Mouse (Mus musculus) lung, embryonic 14.5 days (tissue): Measurements from ENCODE around the gene Dhx16. TPM values are rescaled to one million over a fixed set of nuclear protein-coding genes. Genes with fewer than 3 reads are reported as not detected.

Experiments
- ATAC-seq: fragments of 200-750 bp; cut with Nextera tagmentation; 2 replicates; pipeline ENCODE4 v1.8.0; 2017; ENCODE audit warnings: mild to moderate bottlenecking, moderate TSS enrichment, moderate library complexity; ENCODE audit not compliant: insufficient read depth
- DNase-seq: peaks from one replicate; pipeline ENCODE4 v3.0.0-alpha.2; 2015
- H3K27ac ChIP-seq: fragments of 300-500 bp; sonication (generic); 2 replicates; pipeline ENCODE4 v1.5.1; 2014; ENCODE audit warnings: low read depth, mild to moderate bottlenecking, moderate library complexity
- H3K27me3 ChIP-seq: fragments of 300-500 bp; sonication (generic); 2 replicates; pipeline ENCODE4 v1.6.1; 2014; ENCODE audit warnings: low read length, control low read depth; ENCODE audit not compliant: insufficient read depth
- H3K36me3 ChIP-seq: fragments of 300-500 bp; sonication (generic); 2 replicates; pipeline ENCODE4 v1.6.1; 2014; ENCODE audit warnings: control low read depth; ENCODE audit not compliant: insufficient read depth
- H3K4me1 ChIP-seq: fragments of 300-500 bp; sonication (generic); 2 replicates; pipeline ENCODE4 v1.6.1; 2014; ENCODE audit warnings: antibody characterized with exemption, control low read depth; ENCODE audit not compliant: insufficient read depth
- H3K4me2 ChIP-seq: fragments of 300-500 bp; sonication (generic); 2 replicates; pipeline ENCODE4 v1.6.1; 2014; ENCODE audit warnings: mild to moderate bottlenecking
- H3K4me3 ChIP-seq: fragments of 300-500 bp; sonication (generic); 2 replicates; pipeline ENCODE4 v1.5.1; 2014; ENCODE audit warnings: low read depth, low read length
- H3K9ac ChIP-seq: fragments of 300-500 bp; sonication (generic); 2 replicates; pipeline ENCODE4 v1.6.1; 2014
- H3K9me3 ChIP-seq: fragments of 300-500 bp; sonication (generic); 2 replicates; pipeline ENCODE4 v1.6.1; 2016; ENCODE audit warnings: low read depth, low read length, control low read depth
- CTCF ChIP-seq: IDR thresholded peaks from 2 replicates; pipeline ENCODE4 v1.5.1; 2016; ENCODE audit warnings: antibody characterized with exemption, low read depth
- WGBS: fragments of 180-500 bp; shearing (Covaris S2); extraction: QIAGEN DNeasy Blood & Tissue Kit; methylation state at CpG from one replicate; pipeline ENCODE4 v1.1.7; 2014; 5-methylcytosine and 5-hydroxymethylcytosine counted together
- polyA plus RNA-seq: library from polyadenylated mRNA; unstranded; fragments of >200 nt; fragmentation: Nextera tagmentation; extraction: Ambion mirVana; gene quantifications from 2 replicates; pipeline ENCODE4 v1.2.1, GENCODE M21; 2014

The Dhx16 gene
- polyA plus RNA-seq, 1 experiment from 2014 or later: 42.9 TPM

DNA sequence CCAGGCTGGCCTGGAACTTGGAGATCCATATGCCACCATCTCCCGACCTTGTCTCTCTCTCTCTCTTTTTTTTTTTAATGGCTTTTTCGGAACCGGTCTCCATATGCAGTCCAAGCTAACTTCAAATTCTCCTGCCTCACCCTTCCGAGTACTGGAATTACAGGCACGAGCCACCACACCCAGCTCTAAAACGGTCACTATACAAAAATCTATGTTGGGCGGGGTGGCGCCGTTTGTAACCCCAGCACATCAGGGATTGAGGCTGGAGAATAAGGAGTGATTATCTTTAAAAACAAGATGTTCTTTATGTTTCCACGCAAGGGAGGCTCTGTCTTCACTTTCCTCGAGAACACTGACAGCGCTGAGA, 18.8 kb upstream of the Dhx16 start:
- H3K36me3 ChIP-seq: peaks cover 37% of the 10 kb centered on the region
- no peaks in the 10 kb centered on the region for H3K27me3 ChIP-seq
- no peak for TF ChIP-seq CTCF
- peak overlapping the region; percentile 86 for H3K27ac ChIP-seq
- H3K9me3 ChIP-seq: no peaks in the 10 kb centered on the region
- no peak for DNase-seq
- no peak; the same call in 1 of the 2 replicates for ATAC-seq
- H3K4me1 ChIP-seq: 0 out of 2 replicates have a peak, but pooled peaks cover 7% of the 10 kb centered on the region
- 3% methylated on average over 12 of the region's 12 CpGs for WGBS
- H3K4me2 ChIP-seq: peak overlapping the region; percentile 67
- peak overlapping the region; percentile 66 for H3K4me3 ChIP-seq
- H3K9ac ChIP-seq: peak overlapping the region; percentile 68

DNA sequence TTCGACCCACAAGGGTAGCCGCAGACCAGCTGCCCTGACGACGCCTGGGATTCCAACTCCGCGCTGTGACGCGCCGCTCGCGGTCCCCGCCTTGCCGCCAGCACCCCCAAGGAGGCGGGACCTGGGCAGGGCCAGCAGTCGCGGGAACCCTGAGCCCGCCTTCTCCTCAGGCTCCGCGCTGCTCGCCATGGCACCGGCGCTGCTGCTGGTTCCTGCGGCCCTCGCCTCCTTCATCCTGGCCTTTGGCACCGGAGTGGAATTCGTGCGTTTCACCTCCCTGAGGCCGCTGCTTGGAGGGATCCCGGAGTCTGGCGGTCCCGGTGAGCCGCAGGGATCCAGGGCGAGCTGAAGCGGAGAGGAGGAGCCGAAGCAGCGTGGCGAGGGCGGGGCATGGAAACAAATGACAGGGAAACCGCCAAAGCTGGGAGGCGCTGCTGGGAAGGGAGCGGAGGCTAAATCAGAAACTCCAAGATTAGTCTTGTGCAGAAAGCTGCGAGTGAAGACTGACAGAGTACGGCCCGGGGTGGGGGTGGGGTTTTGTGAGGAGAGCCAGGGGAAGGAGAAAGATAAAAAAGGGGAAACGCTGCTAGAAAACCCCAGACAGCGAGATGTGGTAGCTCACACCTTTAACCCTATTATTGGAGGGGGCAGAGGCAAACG, 18.3 kb upstream of the Dhx16 start, which contains the start of gene Nrm:
TSS of gene Nrm (plus strand) at position 121 of the 660 bp plus-strand sequence.
- ATAC-seq (peak; percentile 92), DNase-seq (peak; percentile 96)
- H3K9me3 ChIP-seq: no peaks in the 10 kb centered on the region
- peak within 1 kb of the TSS; percentile 67 for H3K4me2 ChIP-seq
- H3K4me3 ChIP-seq: peak within 1 kb of the TSS; percentile 66
- peaks cover 33% of the 10 kb centered on the region for H3K36me3 ChIP-seq
- 0 out of 2 replicates have a peak, but pooled peaks cover 7% of the 10 kb centered on the region for H3K4me1 ChIP-seq
- H3K9ac ChIP-seq: peak within 1 kb of the TSS; percentile 68
- H3K27ac ChIP-seq: peak within 1 kb of the TSS; percentile 86
- H3K27me3 ChIP-seq: no peaks in the 10 kb centered on the region
- TF ChIP-seq CTCF: peak; percentile 62
- WGBS: under 1% methylated on average over 47 of the region's 47 CpGs

DNA sequence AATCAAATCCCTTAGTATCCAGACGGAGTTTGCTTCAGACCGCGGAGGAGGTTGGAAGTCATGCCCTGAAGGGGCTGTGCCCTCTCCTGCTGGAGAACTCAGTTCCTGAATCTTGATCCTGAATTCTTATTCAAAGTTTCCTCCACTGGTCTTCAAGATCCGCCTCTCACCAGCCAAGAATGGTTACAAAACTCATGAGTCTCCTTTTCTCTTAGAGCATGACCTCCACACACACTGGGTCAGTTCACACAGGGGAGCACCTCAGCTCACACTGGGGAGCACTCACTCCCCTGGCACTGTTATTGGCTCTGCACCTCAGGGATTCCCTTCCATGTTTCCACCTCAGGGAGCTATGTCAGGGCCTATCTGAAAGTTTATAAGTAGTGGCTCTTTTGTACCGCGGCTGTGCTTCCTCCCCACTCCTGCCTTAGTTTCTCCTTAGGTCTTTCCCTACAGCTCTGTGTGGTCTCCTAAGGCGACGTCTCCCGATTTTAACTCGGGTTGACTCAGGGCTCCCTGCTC, 14.7 kb upstream of the Dhx16 start:
- Histone ChIP-seq H3K9me3 (no peaks in the 10 kb centered on the region), H3K4me3 (peak overlapping the region; percentile 68), H3K36me3 (peaks cover 8% of the 10 kb centered on the region; the same call in 1 of the 2 replicates), H3K4me2 (peak overlapping the region; percentile 98), H3K27me3 (no peaks in the 10 kb centered on the region), H3K27ac (peak overlapping the region; percentile 98), H3K9ac (peak overlapping the region; percentile 80), H3K4me1 (peaks cover 13% of the 10 kb centered on the region; the same call in 1 of the 2 replicates)
- no peak for ATAC-seq
- 23% methylated on average over 10 of the region's 10 CpGs for whole genome bisulfite sequencing
- TF ChIP-seq CTCF: no peak
- no peak for DNase-seq

DNA sequence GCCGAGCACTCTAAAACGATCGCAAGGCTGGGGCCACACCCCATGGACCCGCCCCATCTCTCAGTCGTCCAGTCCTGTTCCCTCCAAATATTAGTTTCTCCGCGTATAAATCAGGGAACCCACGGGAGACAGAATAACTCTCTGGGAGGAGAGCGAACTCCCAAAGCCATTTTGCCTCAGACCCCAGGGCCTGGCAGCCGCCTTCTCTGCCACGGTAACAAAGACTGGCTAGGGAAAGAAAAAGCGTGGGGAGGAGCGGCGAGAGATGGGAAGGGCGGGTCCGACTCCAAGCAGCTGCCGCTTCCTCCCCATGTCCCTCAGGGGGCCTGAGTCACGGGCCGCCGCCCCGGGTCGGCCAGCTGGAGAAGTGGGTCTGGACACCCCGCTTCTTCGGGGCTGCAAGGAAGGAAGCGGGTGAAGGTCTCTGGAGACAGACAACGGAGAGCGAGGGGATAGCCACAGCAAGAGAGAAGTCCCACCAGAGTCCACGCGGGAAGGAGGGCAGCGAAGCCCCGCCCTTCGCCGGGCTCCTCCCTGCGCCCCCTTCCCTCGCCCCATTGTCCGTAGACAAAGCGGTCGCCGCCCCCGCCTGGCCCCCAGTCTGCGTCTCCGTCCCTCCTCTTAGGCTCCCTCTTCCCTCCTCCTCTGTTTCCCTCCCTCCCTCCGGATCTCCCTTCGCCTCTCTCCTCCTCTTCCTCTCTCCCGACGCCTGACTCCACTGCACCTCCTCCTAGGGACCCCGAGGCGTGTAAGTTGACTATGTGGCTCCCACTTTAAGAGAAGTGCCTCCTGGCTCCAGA, 13.9 kb upstream of the Dhx16 start, which contains the start of gene Ppp1r18:
TSS of gene Ppp1r18 (plus strand) at position 113 of the 800 bp plus-strand sequence.
- DNase-seq (peak; percentile 89), ATAC-seq (peak; percentile 70)
- under 1% methylated on average over 43 of the region's 48 CpGs for WGBS
- peaks cover 16% of the 10 kb centered on the region for H3K4me1 ChIP-seq
- H3K9me3 ChIP-seq: no peaks in the 10 kb centered on the region
- H3K4me3 ChIP-seq: peak within 1 kb of the TSS; percentile 68
- peak within 1 kb of the TSS; percentile 98 for H3K4me2 ChIP-seq
- H3K27ac ChIP-seq: peak within 1 kb of the TSS; percentile 98
- peaks cover 8% of the 10 kb centered on the region for H3K36me3 ChIP-seq
- no peaks in the 10 kb centered on the region for H3K27me3 ChIP-seq
- TF ChIP-seq CTCF: no peak
- peak within 1 kb of the TSS; percentile 80 for H3K9ac ChIP-seq

DNA sequence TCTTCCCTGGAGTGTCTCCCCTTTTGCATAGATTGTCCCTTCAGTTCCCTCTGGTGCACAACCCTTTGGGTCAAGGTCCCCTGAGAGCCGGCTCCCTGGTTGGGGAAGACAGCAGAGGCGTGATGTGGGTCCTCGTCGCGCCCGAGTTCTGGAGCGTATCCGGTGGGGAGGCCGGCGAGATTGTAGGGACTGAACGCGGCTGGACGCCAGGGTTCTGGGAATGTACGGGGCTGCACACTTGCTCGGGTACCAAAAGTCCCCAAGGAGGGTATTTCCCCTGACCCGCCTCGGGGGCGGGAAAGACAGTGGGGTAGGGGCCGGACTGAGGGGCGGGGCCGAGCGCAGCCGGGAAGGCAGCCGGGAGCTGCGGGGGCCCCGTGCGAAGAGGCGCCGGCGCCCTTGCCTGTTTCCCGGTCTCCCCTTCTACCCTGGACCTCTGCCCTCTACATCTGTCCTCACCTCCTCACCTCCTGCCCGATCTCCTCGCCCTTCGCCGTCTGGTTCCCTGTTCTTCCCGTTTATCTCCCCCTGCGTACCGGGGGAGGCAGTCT, 13.3 kb upstream of the Dhx16 start:
- peak; percentile 84 for DNase-seq
- peak overlapping the region; percentile 80 for H3K9ac ChIP-seq
- under 1% methylated on average over 38 of the region's 38 CpGs for WGBS
- H3K4me1 ChIP-seq: peaks cover 15% of the 10 kb centered on the region
- TF ChIP-seq CTCF: no peak
- H3K9me3 ChIP-seq: no peaks in the 10 kb centered on the region
- H3K4me2 ChIP-seq: peak overlapping the region; percentile 98
- peaks cover 12% of the 10 kb centered on the region for H3K36me3 ChIP-seq
- peak overlapping the region; percentile 98 for H3K27ac ChIP-seq
- H3K4me3 ChIP-seq: peak overlapping the region; percentile 68
- H3K27me3 ChIP-seq: no peaks in the 10 kb centered on the region
- peak; percentile 61 for ATAC-seq

DNA sequence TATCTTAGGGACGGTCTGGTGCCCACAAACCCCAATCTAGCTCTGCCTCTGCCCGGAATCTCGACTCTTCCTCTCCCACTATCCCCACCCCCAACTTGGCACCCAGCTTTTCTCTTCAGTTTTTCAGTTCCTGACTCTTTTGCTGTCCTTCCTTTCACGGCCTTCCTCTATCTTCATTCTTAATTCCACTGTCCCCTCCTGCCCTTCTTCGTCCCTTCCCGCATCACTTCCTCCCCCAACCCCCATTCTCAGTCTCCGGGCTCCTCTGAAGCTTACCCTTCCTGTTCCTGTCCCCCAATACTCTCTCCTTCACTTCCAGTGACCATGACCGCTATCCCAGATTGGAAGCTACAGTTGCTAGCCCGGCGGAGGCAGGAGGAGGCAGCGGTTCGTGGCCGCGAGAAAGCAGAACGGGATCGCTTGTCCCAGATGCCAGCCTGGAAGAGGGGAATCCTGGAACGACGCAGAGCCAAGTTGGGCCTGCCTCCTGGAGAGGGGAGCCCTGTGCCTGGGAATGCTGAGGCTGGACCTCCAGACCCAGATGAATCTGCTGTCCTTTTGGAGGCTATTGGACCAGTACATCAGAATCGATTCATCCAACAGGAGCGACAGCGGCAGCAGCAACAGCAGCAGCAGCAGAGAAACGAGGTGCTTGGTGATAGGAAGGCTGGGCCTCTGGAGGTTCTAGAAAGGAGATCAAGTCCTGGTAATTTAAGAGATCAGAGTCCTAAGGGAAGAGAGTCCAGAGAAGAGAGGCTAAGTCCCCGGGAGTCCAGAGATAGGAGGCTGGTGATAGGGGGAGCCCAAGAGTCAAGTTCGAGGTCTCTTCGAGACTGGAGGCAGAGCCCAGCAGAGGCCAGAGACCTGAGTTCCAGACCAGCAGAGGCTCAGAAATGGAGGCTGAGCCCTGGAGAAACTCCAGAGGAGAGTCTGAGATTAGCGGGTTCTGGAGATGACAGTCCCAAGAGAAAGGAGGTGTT, 12.4 kb upstream of the Dhx16 start:
- Histone ChIP-seq H3K9ac (peak overlapping the region; percentile 80), H3K36me3 (peaks cover 17% of the 10 kb centered on the region), H3K27ac (peak overlapping the region; percentile 98), H3K27me3 (no peaks in the 10 kb centered on the region), H3K4me1 (peaks cover 15% of the 10 kb centered on the region), H3K4me3 (peak overlapping the region; percentile 68), H3K4me2 (peak overlapping the region; percentile 98), H3K9me3 (no peaks in the 10 kb centered on the region)
- ATAC-seq: no peak
- 0 out of 2 replicates have a peak, but pooled peaks have one; percentile 33 for TF ChIP-seq CTCF
- WGBS: 4% methylated on average over 26 of the region's 26 CpGs
- DNase-seq: peak; percentile 69
